Comparison of ENCODE assay signal across 23 mouse cellular contexts in genomic region chr12:33156334-33157018, GRCm38 (mm10). TPM values are rescaled to one million over a fixed set of nuclear protein-coding genes. Genes with fewer than 3 reads are reported as not detected.
A peak's percentile ranks its signal among the peaks of the same experiment; 100 is the strongest.
DNase-seq lines count a peak whose midpoint lies in the region; ATAC-seq and TF ChIP-seq lines count a peak whose summit lies in the region.
"Had no signal": no experiment of that assay in that cellular context is flagged by ENCODE, and none has a peak within 500 bp of the region (broad histone marks: within the 10 kb centered on the region; RNA-seq: fewer than 3 reads in every experiment).

No protein-coding gene starts in this region.

- no peak for DNase-seq in forebrain, postnatal 0 days
- DNase-seq in A20 (ENCODE audit: low read depth, low spot score) (peak; percentile 92), MN1 (ENCODE audit: low spot score) (no peak)
- no peak for DNase-seq in hindbrain, embryonic 11.5 days (ENCODE audit: low spot score)
- DNase-seq: cerebellum, postnatal 14 days; gastrocnemius, postnatal 10 days; kidney, adult 2 months; kidney, postnatal 25 days; left cerebral cortex, postnatal 4 days; liver; lung, adult 2 months had no signal

- WGBS in forebrain, postnatal 0 days, result 90% methylated on average over 7 of the region's 7 CpGs
- 91% methylated on average over 7 of the region's 7 CpGs for WGBS in forebrain, embryonic 13.5 days
- WGBS in neural tube, embryonic 15.5 days, result 88% methylated on average over 7 of the region's 7 CpGs
- 96% methylated on average over 7 of the region's 7 CpGs for WGBS in hindbrain, embryonic 11.5 days
- 85% methylated on average over 7 of the region's 7 CpGs for WGBS in hindbrain, embryonic 16.5 days

- H3K27ac ChIP-seq in forebrain, postnatal 0 days (ENCODE audit: low read depth, low read length), result no peak overlapping the region
- no peak overlapping the region for H3K27ac ChIP-seq in forebrain, embryonic 13.5 days
- peak overlapping the region; percentile 50; the same call in 1 of the 2 replicates for H3K27ac ChIP-seq in neural tube, embryonic 15.5 days (replicated peaks)
- H3K27ac ChIP-seq in hindbrain, embryonic 11.5 days (ENCODE audit: low read depth, low read length), result no peak overlapping the region
- H3K27ac ChIP-seq in hindbrain, embryonic 16.5 days (ENCODE audit: low read depth, low read length), result no peak overlapping the region
- H3K27ac ChIP-seq: embryonic facial prominence, embryonic 15.5 days; heart, embryonic 15.5 days; hindbrain, embryonic 12.5 days; left cerebral cortex, adult 2 months; neural tube, embryonic 12.5 days; stomach, postnatal 0 days had no signal

- H3K9ac ChIP-seq in forebrain, postnatal 0 days, result no peak overlapping the region
- no peak overlapping the region for H3K9ac ChIP-seq in forebrain, embryonic 13.5 days
- H3K9ac ChIP-seq in neural tube, embryonic 15.5 days (replicated peaks), result no peak overlapping the region
- no peak overlapping the region for H3K9ac ChIP-seq in hindbrain, embryonic 11.5 days (ENCODE audit: low read depth, low read length)
- no peak overlapping the region for H3K9ac ChIP-seq in hindbrain, embryonic 16.5 days (ENCODE audit: low read depth, low read length)
- H3K9ac ChIP-seq: embryonic facial prominence, embryonic 15.5 days; heart, embryonic 15.5 days; hindbrain, embryonic 12.5 days; neural tube, embryonic 12.5 days had no signal

- peak; percentile 26; the same call in 1 of the 2 replicates for ATAC-seq in forebrain, postnatal 0 days
- no peak for ATAC-seq in forebrain, embryonic 13.5 days
- ATAC-seq in common myeloid progenitor, adult 5-6 weeks (replicated peaks; ENCODE audit: low read depth, poor library complexity, severe bottlenecking), result peak; percentile 82
- ATAC-seq in neural tube, embryonic 15.5 days (ENCODE audit: low FRiP score), result 0 out of 2 replicates have a peak, but pooled peaks have one; percentile 15
- no peak for ATAC-seq in hindbrain, embryonic 11.5 days (ENCODE audit: low FRiP score)
- ATAC-seq in hindbrain, embryonic 16.5 days, result no peak
- ATAC-seq: inflammation-experienced regulatory T-cells, adult 6 months had no signal

- H3K36me3 ChIP-seq in forebrain, postnatal 0 days (ENCODE audit: insufficient read depth), result peaks cover 9% of the 10 kb centered on the region; the same call in 1 of the 2 replicates
- H3K36me3 ChIP-seq in forebrain, embryonic 13.5 days (ENCODE audit: poor library complexity, severe bottlenecking), result peaks cover 6% of the 10 kb centered on the region; the same call in 1 of the 2 replicates
- H3K36me3 ChIP-seq in neural tube, embryonic 15.5 days, result peaks cover 4% of the 10 kb centered on the region; the same call in 1 of the 2 replicates
- H3K36me3 ChIP-seq in hindbrain, embryonic 11.5 days (ENCODE audit: control insufficient read depth, insufficient read depth, low read length), result no peaks in the 10 kb centered on the region
- peaks cover 2% of the 10 kb centered on the region; the same call in 1 of the 2 replicates for H3K36me3 ChIP-seq in hindbrain, embryonic 16.5 days (ENCODE audit: control insufficient read depth, insufficient read depth, low read length)
- H3K36me3 ChIP-seq: heart, embryonic 15.5 days had no signal

- no peaks in the 10 kb centered on the region for H3K4me1 ChIP-seq in forebrain, postnatal 0 days (ENCODE audit: insufficient read depth)
- peaks cover 7% of the 10 kb centered on the region for H3K4me1 ChIP-seq in forebrain, embryonic 13.5 days
- peaks cover 32% of the 10 kb centered on the region for H3K4me1 ChIP-seq in neural tube, embryonic 15.5 days
- no peaks in the 10 kb centered on the region for H3K4me1 ChIP-seq in hindbrain, embryonic 11.5 days (replicated peaks; ENCODE audit: control insufficient read depth, insufficient read depth, low read length)
- peaks cover 4% of the 10 kb centered on the region; the same call in 1 of the 2 replicates for H3K4me1 ChIP-seq in hindbrain, embryonic 16.5 days (ENCODE audit: control insufficient read depth, insufficient read depth, low read depth, low read length)

- H3K4me2 ChIP-seq in forebrain, postnatal 0 days (ENCODE audit: low read depth), result no peak overlapping the region
- H3K4me2 ChIP-seq in forebrain, embryonic 13.5 days, result no peak overlapping the region
- no peak overlapping the region for H3K4me2 ChIP-seq in neural tube, embryonic 15.5 days
- H3K4me2 ChIP-seq in hindbrain, embryonic 11.5 days (replicated peaks; ENCODE audit: low read depth, low read length), result no peak overlapping the region
- H3K4me2 ChIP-seq in hindbrain, embryonic 16.5 days (ENCODE audit: low read length), result no peak overlapping the region
- H3K4me2 ChIP-seq: embryonic facial prominence, embryonic 15.5 days; heart, embryonic 15.5 days; hindbrain, embryonic 12.5 days; midbrain, embryonic 11.5 days; neural tube, embryonic 12.5 days had no signal

- TF ChIP-seq CTCF in forebrain, postnatal 0 days (IDR thresholded peaks at IDR 0.05; ENCODE audit: low read depth), result no peak

- H3K9me3 ChIP-seq in forebrain, postnatal 0 days (ENCODE audit: low read length), result no peaks in the 10 kb centered on the region
- no peaks in the 10 kb centered on the region for H3K9me3 ChIP-seq in forebrain, embryonic 13.5 days (replicated peaks)
- no peaks in the 10 kb centered on the region for H3K9me3 ChIP-seq in neural tube, embryonic 15.5 days (replicated peaks)
- no peaks in the 10 kb centered on the region for H3K9me3 ChIP-seq in hindbrain, embryonic 11.5 days (ENCODE audit: control insufficient read depth, low read length)
- H3K9me3 ChIP-seq in hindbrain, embryonic 16.5 days (ENCODE audit: control insufficient read depth, low read length), result no peaks in the 10 kb centered on the region
- H3K9me3 ChIP-seq: embryonic facial prominence, embryonic 15.5 days; heart, embryonic 15.5 days; hindbrain, embryonic 12.5 days; neural tube, embryonic 12.5 days had no signal

- no peak overlapping the region for H3K4me3 ChIP-seq in forebrain, postnatal 0 days (ENCODE audit: low read depth, low read length)
- H3K4me3 ChIP-seq in forebrain, embryonic 13.5 days, result no peak overlapping the region
- no peak overlapping the region for H3K4me3 ChIP-seq in neural tube, embryonic 15.5 days (replicated peaks)
- H3K4me3 ChIP-seq in hindbrain, embryonic 11.5 days (ENCODE audit: low read depth, low read length), result no peak overlapping the region
- no peak overlapping the region for H3K4me3 ChIP-seq in hindbrain, embryonic 16.5 days (ENCODE audit: low read length)
- H3K4me3 ChIP-seq: embryonic facial prominence, embryonic 15.5 days; heart, embryonic 15.5 days; hindbrain, embryonic 12.5 days; left cerebral cortex, adult 2 months; neural tube, embryonic 12.5 days had no signal

- no peaks in the 10 kb centered on the region for H3K27me3 ChIP-seq in forebrain, postnatal 0 days (ENCODE audit: insufficient read depth, low read length)
- no peaks in the 10 kb centered on the region for H3K27me3 ChIP-seq in forebrain, embryonic 13.5 days
- no peaks in the 10 kb centered on the region for H3K27me3 ChIP-seq in neural tube, embryonic 15.5 days (replicated peaks)
- H3K27me3 ChIP-seq in hindbrain, embryonic 11.5 days (ENCODE audit: control insufficient read depth, insufficient read depth, low read length), result no peaks in the 10 kb centered on the region
- H3K27me3 ChIP-seq in hindbrain, embryonic 16.5 days (replicated peaks; ENCODE audit: control insufficient read depth, insufficient read depth, low read length), result no peaks in the 10 kb centered on the region
- H3K27me3 ChIP-seq: embryonic facial prominence, embryonic 15.5 days; heart, embryonic 15.5 days; hindbrain, embryonic 12.5 days; neural tube, embryonic 12.5 days had no signal

RNA-seq across cellular contexts. Expression of gene Atxn7l1, which starts 9.0 kb away (rescaled TPM):
- total RNA-seq in forebrain, postnatal 0 days (2014; rRNA removed), result 16.1 and 23.0 TPM in 2 replicates
- polyA plus RNA-seq in forebrain, postnatal 0 days (2015; fragmentation: Nextera tagmentation; extraction: Ambion mirVana), result 18.2 TPM in 2 replicates
- 13.9 and 15.4 TPM in 2 replicates for polyA plus RNA-seq in forebrain, embryonic 13.5 days (2015; fragmentation: Nextera tagmentation; extraction: Ambion mirVana)
- total RNA-seq in common myeloid progenitor, adult 5-6 weeks (2017), result 35.5 and 42.4 TPM in 2 replicates
- polyA plus RNA-seq in neural tube, embryonic 15.5 days (2015; fragmentation: Nextera tagmentation; extraction: Ambion mirVana), result 19.4 and 27.7 TPM in 2 replicates
- 19.5 and 21.1 TPM in 2 replicates for polyA plus RNA-seq in hindbrain, embryonic 11.5 days (2014; fragmentation: Nextera tagmentation; extraction: Ambion mirVana)
- 18.7 and 25.1 TPM in 2 replicates for polyA plus RNA-seq in hindbrain, embryonic 16.5 days (2015; fragmentation: Nextera tagmentation; extraction: Ambion mirVana)

Comparison
In these comparisons a context has a peak if more than half of its experiments do, and no peak if none do; other contexts are left out.
1. ATAC-seq: peak in forebrain, postnatal 0 days (single experiment), common myeloid progenitor, adult 5-6 weeks (single experiment) and neural tube, embryonic 15.5 days (single experiment); none in forebrain, embryonic 13.5 days (single experiment), hindbrain, embryonic 11.5 days (single experiment) and hindbrain, embryonic 16.5 days (single experiment).